Mouse (Mus musculus) midbrain, embryonic 16.5 days (tissue): ENCODE data around the gene Ccdc173. TPM values are rescaled to one million over a fixed set of nuclear protein-coding genes. Genes with fewer than 3 reads are reported as not detected.

Experiments used
- ATAC-seq: fragments of 200-750 bp; cut with Nextera tagmentation; 2 replicates; pipeline ENCODE4 v1.8.0; 2017; ENCODE audit warnings: moderate TSS enrichment
- H3K27ac ChIP-seq: fragments of 300-500 bp; sonication (generic); 2 replicates; pipeline ENCODE4 v1.5.1; 2014; ENCODE audit warnings: mild to moderate bottlenecking, low read length, mixed read lengths
- H3K27me3 ChIP-seq: fragments of 300-500 bp; sonication (generic); 2 replicates; pipeline ENCODE4 v1.6.1; 2014; ENCODE audit warnings: low read depth, low read length, mixed read lengths; ENCODE audit not compliant: control insufficient read depth, insufficient read depth
- H3K36me3 ChIP-seq: fragments of 300-500 bp; sonication (generic); 2 replicates; pipeline ENCODE4 v1.6.1; 2014; ENCODE audit warnings: mild to moderate bottlenecking, low read length, moderate library complexity, mixed read lengths; ENCODE audit not compliant: control insufficient read depth, insufficient read depth
- H3K4me1 ChIP-seq: fragments of 300-500 bp; sonication (generic); 2 replicates; pipeline ENCODE4 v1.6.1; 2014; ENCODE audit warnings: mild to moderate bottlenecking, low read length, mixed read lengths; ENCODE audit not compliant: control insufficient read depth, insufficient read depth
- H3K4me2 ChIP-seq: fragments of 300-500 bp; sonication (generic); 2 replicates; pipeline ENCODE4 v1.6.1; 2014; ENCODE audit warnings: mild to moderate bottlenecking, low read length, mixed read lengths
- H3K4me3 ChIP-seq: fragments of 300-500 bp; sonication (generic); 2 replicates; pipeline ENCODE4 v1.5.1; 2014; ENCODE audit warnings: low read depth, mild to moderate bottlenecking, low read length, moderate library complexity, mixed read lengths
- H3K9ac ChIP-seq: fragments of 300-500 bp; sonication (generic); 2 replicates; pipeline ENCODE4 v1.6.1; 2014; ENCODE audit warnings: low read depth, low read length, mixed read lengths
- H3K9me3 ChIP-seq: fragments of 300-500 bp; sonication (generic); replicated peaks from 2 replicates; pipeline ENCODE4 v1.6.1; 2014; ENCODE audit warnings: mild to moderate bottlenecking, low read length, mixed read lengths; ENCODE audit not compliant: control insufficient read depth, poor library complexity, severe bottlenecking
- WGBS: fragments of 180-500 bp; shearing (Covaris S2); extraction: QIAGEN DNeasy Blood & Tissue Kit; methylation state at CpG from one replicate; pipeline ENCODE4 v1.1.7; 2014; 5-methylcytosine and 5-hydroxymethylcytosine counted together
- polyA plus RNA-seq: library from polyadenylated mRNA; unstranded; fragments of >200 nt; fragmentation: Nextera tagmentation; extraction: Ambion mirVana; gene quantifications from 2 replicates; pipeline ENCODE4 v1.2.1, GENCODE M21; 2015

The Ccdc173 gene
- polyA plus RNA-seq, 1 experiment from 2014 or later, result 2.6 TPM

- H3K4me1 ChIP-seq, result no peaks in the 10 kb centered on the region
- no peak overlapping the region for H3K4me3 ChIP-seq
- no peaks in the 10 kb centered on the region for H3K27me3 ChIP-seq
- H3K9ac ChIP-seq, result no peak overlapping the region
- H3K36me3 ChIP-seq, result no peaks in the 10 kb centered on the region
- ATAC-seq, result no peak
- no peak overlapping the region for H3K27ac ChIP-seq
- no peak overlapping the region for H3K4me2 ChIP-seq
- no peaks in the 10 kb centered on the region for H3K9me3 ChIP-seq
- 88% methylated on average over 1 of the region's 1 CpGs for WGBS
These were observed 24.7 kb downstream of the Ccdc173 start for GRCm38 (mm10) chr2:69764716-69765115.

GRCm38 (mm10) chr2:69763340-69763739 lies 26.0 kb downstream of the Ccdc173 start:
- no peak overlapping the region for H3K9ac ChIP-seq
- H3K27ac ChIP-seq, result no peak overlapping the region
- no peak for ATAC-seq
- H3K36me3 ChIP-seq, result no peaks in the 10 kb centered on the region
- no peak overlapping the region for H3K4me2 ChIP-seq
- H3K4me3 ChIP-seq, result no peak overlapping the region
- H3K27me3 ChIP-seq, result no peaks in the 10 kb centered on the region
- H3K4me1 ChIP-seq, result no peaks in the 10 kb centered on the region
- H3K9me3 ChIP-seq, result no peaks in the 10 kb centered on the region
- 84% methylated on average over 4 of the region's 4 CpGs for WGBS

- H3K9ac ChIP-seq, result no peak overlapping the region
- no peaks in the 10 kb centered on the region for H3K36me3 ChIP-seq
- H3K4me1 ChIP-seq, result no peaks in the 10 kb centered on the region
- H3K27me3 ChIP-seq, result no peaks in the 10 kb centered on the region
- no peak overlapping the region for H3K27ac ChIP-seq
- no peak for ATAC-seq
- H3K4me2 ChIP-seq, result no peak overlapping the region
- H3K4me3 ChIP-seq, result no peak overlapping the region
- H3K9me3 ChIP-seq, result no peaks in the 10 kb centered on the region
- WGBS, result 23% methylated on average over 5 of the region's 5 CpGs
These were observed 28.4 kb downstream of the Ccdc173 start for GRCm38 (mm10) chr2:69760980-69761379.

- Histone ChIP-seq H3K4me1 (no peaks in the 10 kb centered on the region), H3K9ac (no peak overlapping the region), H3K9me3 (no peaks in the 10 kb centered on the region), H3K4me3 (no peak overlapping the region), H3K27ac (no peak overlapping the region), H3K4me2 (no peak overlapping the region), H3K36me3 (peaks cover 35% of the 10 kb centered on the region), H3K27me3 (no peaks in the 10 kb centered on the region)
- 90% methylated on average over 1 of the region's 1 CpGs for WGBS
- ATAC-seq, result no peak
These were observed 44.3 kb downstream of the Ccdc173 start for GRCm38 (mm10) chr2:69745091-69745490.

GRCm38 (mm10) chr2:69723519-69723825 lies 65.9 kb downstream of the Ccdc173 start:
- ATAC-seq, result no peak
- Histone ChIP-seq H3K4me2 (peak overlapping the region; percentile 71), H3K9ac (peak overlapping the region; percentile 90), H3K36me3 (no peaks in the 10 kb centered on the region), H3K9me3 (no peaks in the 10 kb centered on the region), H3K4me3 (peak overlapping the region; percentile 97), H3K27ac (peak overlapping the region; percentile 92), H3K4me1 (peaks cover 16% of the 10 kb centered on the region), H3K27me3 (no peaks in the 10 kb centered on the region)
- under 1% methylated on average over 13 of the region's 13 CpGs for WGBS

GRCm38 (mm10) chr2:69722650-69723518 lies 66.5 kb downstream of the Ccdc173 start:
- H3K9ac ChIP-seq, result peak overlapping the region; percentile 90
- H3K4me1 ChIP-seq, result peaks cover 16% of the 10 kb centered on the region
- ATAC-seq, result peak; percentile 98
- peak overlapping the region; percentile 92 for H3K27ac ChIP-seq
- H3K9me3 ChIP-seq, result no peaks in the 10 kb centered on the region
- WGBS, result 0% methylated on average over 79 of the region's 91 CpGs
- H3K4me2 ChIP-seq, result peak overlapping the region; percentile 71
- no peaks in the 10 kb centered on the region for H3K36me3 ChIP-seq
- no peaks in the 10 kb centered on the region for H3K27me3 ChIP-seq
- peak overlapping the region; percentile 97 for H3K4me3 ChIP-seq

- Histone ChIP-seq H3K27me3 (no peaks in the 10 kb centered on the region), H3K4me2 (peak within 1 kb of the TSS; percentile 71), H3K27ac (peak within 1 kb of the TSS; percentile 92), H3K36me3 (no peaks in the 10 kb centered on the region), H3K4me1 (peaks cover 16% of the 10 kb centered on the region), H3K9ac (peak within 1 kb of the TSS; percentile 90), H3K4me3 (peak within 1 kb of the TSS; percentile 97), H3K9me3 (no peaks in the 10 kb centered on the region)
- no peak; the same call in 1 of the 2 replicates for ATAC-seq
- WGBS, result 3% methylated on average over 12 of the region's 12 CpGs
These were observed 67.1 kb downstream of the Ccdc173 start, which contains the start of gene Ppig for GRCm38 (mm10) chr2:69722273-69722649. TSS of gene Ppig (plus strand) at chr2:69722545.

- Histone ChIP-seq H3K4me1 (peaks cover 5% of the 10 kb centered on the region), H3K9ac (no peak overlapping the region), H3K36me3 (no peaks in the 10 kb centered on the region), H3K27me3 (no peaks in the 10 kb centered on the region), H3K9me3 (no peaks in the 10 kb centered on the region), H3K4me3 (no peak overlapping the region), H3K4me2 (no peak overlapping the region), H3K27ac (no peak overlapping the region)
- WGBS, result 93% methylated on average over 1 of the region's 1 CpGs
- ATAC-seq, result no peak
These were observed 70.3 kb downstream of the Ccdc173 start for GRCm38 (mm10) chr2:69719121-69719520.

GRCm38 (mm10) chr2:69716483-69716882 lies 72.9 kb downstream of the Ccdc173 start:
- Histone ChIP-seq H3K27me3 (no peaks in the 10 kb centered on the region), H3K9ac (no peak overlapping the region), H3K4me3 (no peak overlapping the region), H3K36me3 (no peaks in the 10 kb centered on the region), H3K27ac (no peak overlapping the region), H3K4me1 (peaks cover 9% of the 10 kb centered on the region), H3K9me3 (no peaks in the 10 kb centered on the region), H3K4me2 (no peak overlapping the region)
- ATAC-seq, result no peak
- WGBS, result 84% methylated on average over 3 of the region's 3 CpGs
